Mouse (Mus musculus) urinary bladder, postnatal 10 days (tissue): ENCODE measurements around the gene Slc9a2.

Experiments used
- DNase-seq: peaks from one replicate; pipeline ENCODE4 v3.0.0; 2022; ENCODE audit warnings: low spot score

The Slc9a2 gene

GRCm38 (mm10) chr1:40785876-40786445 lies 105.6 kb downstream of the Slc9a2 start:
- no peak for DNase-seq

DNA sequence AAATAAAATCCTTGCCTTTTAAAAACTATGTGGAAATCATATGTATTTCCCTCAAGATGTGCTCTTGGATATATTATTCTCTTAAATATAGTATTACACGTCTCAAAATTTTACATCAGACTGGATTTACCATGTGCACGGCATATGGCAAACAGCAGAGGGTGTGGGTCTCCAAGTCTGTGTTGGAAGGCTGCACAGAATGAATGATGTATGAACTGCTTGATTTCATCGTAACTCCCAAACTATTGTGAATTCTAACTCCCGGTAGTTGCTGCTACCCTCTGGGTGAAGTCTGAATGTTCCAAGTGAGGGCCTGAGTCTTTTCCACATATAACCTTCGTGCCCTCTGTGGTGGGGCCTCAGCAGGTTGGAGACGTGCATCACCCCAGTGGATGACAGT lies 108.6 kb downstream of the Slc9a2 start:
- DNase-seq = no peak

- DNase-seq = no peak
Observed at GRCm38 (mm10) chr1:40789666-40790233, 109.4 kb downstream of the Slc9a2 start.

- peak; percentile 72 for DNase-seq
Observed at GRCm38 (mm10) chr1:40790324-40791141, 110.2 kb downstream of the Slc9a2 start, which contains the start of gene Mfsd9. TSS of gene Mfsd9 (minus strand) at chr1:40790687.

DNA sequence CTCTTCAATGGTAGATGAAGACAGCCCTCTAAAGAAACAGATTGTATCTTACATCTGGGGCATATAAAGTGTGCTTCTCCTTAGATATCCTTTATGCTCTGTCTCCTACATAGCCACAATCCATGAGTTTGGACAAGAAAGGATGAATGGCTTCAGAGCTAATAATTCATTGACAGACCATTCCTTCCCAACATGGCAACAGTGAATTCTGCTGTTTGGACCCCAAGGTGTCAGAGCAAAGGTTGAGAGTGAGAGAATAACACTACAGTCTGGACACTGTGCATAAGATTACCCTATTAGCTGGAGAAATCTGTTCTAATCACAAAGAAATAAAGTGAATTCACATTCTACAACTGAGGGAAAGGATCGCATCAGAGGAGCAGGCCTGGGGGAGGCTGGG lies 115.1 kb downstream of the Slc9a2 start:
- no peak for DNase-seq

DNA sequence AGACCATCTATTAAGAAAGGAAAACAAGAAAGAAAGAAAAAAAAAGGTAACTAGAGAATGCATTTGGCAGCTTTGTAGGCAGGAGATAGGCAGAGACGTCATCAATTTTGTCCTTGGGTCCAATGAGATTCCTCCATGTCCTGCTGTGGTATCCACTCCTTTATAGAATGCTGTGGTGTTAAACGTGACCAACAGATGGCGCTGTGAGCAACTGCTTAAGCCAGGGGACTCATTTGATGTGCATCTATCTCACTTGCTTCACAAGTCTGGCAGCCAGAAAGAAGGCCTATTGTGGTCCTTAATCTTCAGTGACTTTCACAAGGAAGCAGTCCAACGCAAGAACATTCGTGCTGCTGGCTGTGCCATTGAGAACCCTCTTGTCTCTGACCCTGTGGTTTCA lies 117.0 kb downstream of the Slc9a2 start:
- DNase-seq = no peak

- DNase-seq = no peak
Observed at GRCm38 (mm10) chr1:40799121-40799520, 118.7 kb downstream of the Slc9a2 start.

- no peak for DNase-seq
Observed at GRCm38 (mm10) chr1:40800908-40801307, 120.5 kb downstream of the Slc9a2 start.

DNA sequence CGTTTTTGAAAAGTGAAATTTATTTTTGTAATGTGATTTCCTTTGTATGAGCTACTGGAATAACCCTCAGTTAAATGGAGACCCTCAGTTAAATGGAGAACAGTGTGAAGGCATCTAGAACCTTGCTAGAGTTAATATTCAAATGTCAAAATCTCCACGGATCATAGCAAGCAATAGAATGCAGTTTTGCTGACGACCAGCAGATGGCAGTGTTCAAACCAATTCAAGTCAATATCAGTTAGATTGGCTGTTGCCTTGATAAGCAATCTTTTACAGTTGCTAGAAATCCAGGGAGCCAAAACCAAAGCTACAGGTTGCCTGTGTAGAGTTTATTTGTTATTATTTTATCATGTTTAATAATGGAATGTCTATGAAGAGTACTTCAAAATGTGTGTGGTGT lies 122.4 kb downstream of the Slc9a2 start:
- DNase-seq = no peak

DNA sequence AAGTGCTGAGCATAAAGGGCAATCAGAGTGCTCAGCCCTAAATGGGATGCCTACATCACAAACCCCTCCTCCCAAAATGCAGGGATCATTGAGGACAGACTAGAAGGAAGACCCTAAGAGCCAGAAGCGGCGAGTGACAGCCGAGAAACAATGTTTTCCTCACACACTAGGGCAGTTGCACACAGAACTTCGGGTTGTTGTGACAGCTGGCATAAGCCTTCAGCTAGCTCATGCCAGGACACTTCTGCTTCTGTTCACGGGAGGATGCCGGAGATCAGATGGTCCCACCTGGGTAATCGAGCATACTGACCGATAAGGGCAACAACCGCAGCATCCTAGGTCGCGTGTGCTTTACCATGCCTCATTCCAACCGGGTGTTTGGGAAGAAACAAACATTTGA lies 123.7 kb downstream of the Slc9a2 start:
- no peak for DNase-seq

DNA sequence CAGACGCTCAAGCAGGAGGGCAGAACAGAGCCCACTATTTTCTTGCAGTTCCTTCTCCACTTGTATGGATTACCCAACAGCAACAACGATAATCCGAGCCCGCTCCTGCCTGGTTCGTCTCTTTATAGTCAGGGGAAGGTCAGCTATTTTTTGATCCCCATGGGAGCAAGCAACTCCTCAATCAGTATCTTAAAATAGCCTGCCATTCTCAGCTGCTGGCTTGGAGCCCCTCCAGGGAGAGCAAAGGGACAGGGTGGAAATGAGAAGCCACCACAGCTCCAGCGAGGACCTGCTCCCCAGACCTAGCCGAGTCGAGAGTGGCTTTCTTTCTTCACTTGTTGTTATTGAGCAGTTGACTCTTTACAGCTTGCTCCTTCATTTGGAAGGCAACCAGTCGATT lies 125.0 kb downstream of the Slc9a2 start, which contains the start of gene Tmem182:
Tmem182 (plus strand) TSS at position 251 of the 400 bp plus-strand sequence.
- no peak for DNase-seq

DNA sequence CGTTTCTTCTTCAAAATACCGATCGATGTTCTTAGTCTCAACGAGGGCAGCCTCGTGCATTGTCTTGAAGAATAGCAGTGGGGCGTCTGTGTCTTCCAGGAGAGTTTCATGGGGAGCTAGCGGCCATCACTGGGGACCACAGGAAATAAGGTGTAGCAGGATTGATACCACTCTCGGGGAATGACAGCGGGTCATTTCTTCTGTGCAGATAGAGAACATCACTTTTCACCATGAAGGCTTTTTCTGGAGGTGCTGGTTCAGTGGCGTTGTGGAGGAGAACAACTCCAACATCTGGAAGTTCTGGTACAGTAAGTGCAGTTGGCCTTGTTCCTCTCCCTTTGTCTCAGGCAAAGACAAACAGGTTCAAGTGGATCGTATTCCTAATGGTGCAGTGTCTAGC lies 125.5 kb downstream of the Slc9a2 start:
- no peak for DNase-seq

DNA sequence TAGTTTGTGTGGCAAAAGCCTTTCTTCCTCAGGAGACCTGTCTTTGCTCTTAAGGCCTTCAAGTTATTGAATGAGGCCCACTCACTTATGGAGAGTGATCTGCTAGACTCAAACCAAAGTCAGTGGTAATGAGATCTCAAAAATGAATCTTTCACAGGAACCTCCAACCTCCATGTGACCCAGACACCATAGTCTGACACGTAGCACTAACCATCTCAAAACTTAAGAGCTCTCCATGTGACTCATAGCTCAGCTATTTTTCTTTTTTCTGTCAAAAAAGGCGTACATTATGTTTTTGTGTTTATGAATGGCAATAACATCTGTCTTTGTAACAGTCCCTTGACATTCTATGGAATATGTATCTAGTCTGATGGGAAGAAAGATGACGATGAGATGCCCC lies 128.3 kb downstream of the Slc9a2 start:
- DNase-seq = no peak

DNA sequence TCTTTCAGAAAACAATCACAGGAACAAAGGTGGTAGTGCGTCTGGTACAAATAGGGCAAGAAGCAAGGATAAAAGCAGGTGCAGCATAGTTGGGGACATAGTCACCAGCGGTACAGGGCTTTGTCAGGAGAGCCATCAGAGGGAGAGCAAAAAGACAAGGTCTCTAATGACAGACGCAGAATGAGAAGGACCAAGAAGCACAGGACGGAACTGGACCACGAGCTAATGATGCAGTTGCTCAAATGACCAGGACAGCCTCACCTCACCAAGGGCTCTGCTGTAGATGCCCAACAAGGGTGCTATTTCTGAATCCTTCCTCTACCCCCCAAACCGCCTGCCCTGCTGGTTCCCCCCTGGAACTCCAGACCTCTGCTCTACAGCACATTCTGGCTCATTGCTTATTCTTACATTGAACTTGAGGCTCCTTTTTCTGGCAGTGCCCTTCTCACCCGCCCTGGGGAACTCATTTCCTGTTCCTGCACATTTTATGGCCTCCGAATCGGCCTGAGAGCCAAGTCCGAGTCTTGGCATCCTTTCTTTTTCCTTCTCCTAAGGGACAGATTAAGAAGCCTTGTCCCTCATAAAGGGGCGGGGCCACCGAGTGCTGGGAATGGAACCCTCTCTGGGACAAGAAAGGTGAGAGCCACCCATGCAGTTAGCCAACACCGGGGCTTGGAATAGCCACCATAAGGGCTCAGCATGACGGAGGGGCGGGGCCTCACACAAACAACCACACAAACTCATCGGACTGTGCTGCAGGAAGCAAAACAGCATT lies 134.9 kb downstream of the Slc9a2 start:
- no peak for DNase-seq
